Mouse (Mus musculus) ES-Bruce4 (cell line): Measurements from ENCODE around the gene Scamp3. TPM values are rescaled to one million over a fixed set of nuclear protein-coding genes. Genes with fewer than 3 reads are reported as not detected.

Experiments used
- H3K27ac ChIP-seq: 2 replicates; pipeline ENCODE4 v1.5.1; 2012; ENCODE audit warnings: low read length, inconsistent platforms; ENCODE audit not compliant: insufficient read depth
- H3K27me3 ChIP-seq: 2 replicates; pipeline ENCODE4 v1.6.1; 2012; ENCODE audit warnings: mild to moderate bottlenecking, low read length, inconsistent platforms; ENCODE audit not compliant: control insufficient read depth, poor library complexity, insufficient read depth, severe bottlenecking
- H3K36me3 ChIP-seq: 2 replicates; pipeline ENCODE4 v1.6.1; 2012; ENCODE audit warnings: inconsistent platforms, mild to moderate bottlenecking, low read length, moderate library complexity; ENCODE audit not compliant: control insufficient read depth, poor library complexity, insufficient read depth, severe bottlenecking
- H3K4me1 ChIP-seq: one replicate; pipeline ENCODE4 v1.8.1; 2011; ENCODE audit warnings: low read length; ENCODE audit not compliant: control insufficient read depth, insufficient read depth
- H3K4me3 ChIP-seq: 2 replicates; pipeline ENCODE4 v1.5.1; 2011; ENCODE audit warnings: low read depth, mild to moderate bottlenecking, low read length
- H3K9ac ChIP-seq: 2 replicates; pipeline ENCODE4 v1.6.1; 2012; ENCODE audit warnings: low read depth, mild to moderate bottlenecking, inconsistent platforms; ENCODE audit not compliant: poor library complexity, severe bottlenecking
- H3K9me3 ChIP-seq: replicated peaks from 2 replicates; pipeline ENCODE4 v1.6.1; 2012; ENCODE audit warnings: mild to moderate bottlenecking, low read length, inconsistent platforms; ENCODE audit not compliant: control insufficient read depth, poor library complexity, insufficient read depth, severe bottlenecking
- CTCF ChIP-seq: IDR thresholded peaks from one replicate; pipeline ENCODE4 v1.8.1; 2011; ENCODE audit warnings: low read depth, low read length
- EP300 ChIP-seq: IDR thresholded peaks from 2 replicates; pipeline ENCODE4 v1.6.1; 2011; ENCODE audit warnings: low read depth, low read length; ENCODE audit not compliant: insufficient read depth
- POLR2A ChIP-seq: IDR thresholded peaks from one replicate; pipeline ENCODE4 v1.8.1; 2011; ENCODE audit warnings: low read length; ENCODE audit not compliant: insufficient read depth
- polyA plus RNA-seq: library from polyadenylated mRNA; stranded (reverse); fragments of >200 nt; gene quantifications from 2 replicates; pipeline ENCODE4 v1.2.4, GENCODE M21; 2011; ENCODE audit warnings: low read depth; ENCODE audit not compliant: missing spikeins, insufficient read depth, insufficient read length

Scamp3 gene
- polyA plus RNA-seq, 1 experiment = 74.8 TPM

- H3K27ac ChIP-seq = peak overlapping the region; percentile 40; the same call in 1 of the 2 replicates
- H3K36me3 ChIP-seq = no peaks in the 10 kb centered on the region
- H3K4me3 ChIP-seq = peak overlapping the region; percentile 60
- no peaks in the 10 kb centered on the region for H3K4me1 ChIP-seq
- peak overlapping the region; percentile 47; the same call in 1 of the 2 replicates for H3K9ac ChIP-seq
- TF ChIP-seq POLR2A (peak; percentile 34), EP300 (no peak), CTCF (peak; percentile 41)
- H3K9me3 ChIP-seq = no peaks in the 10 kb centered on the region
- H3K27me3 ChIP-seq = no peaks in the 10 kb centered on the region; the same call in 1 of the 2 replicates
These were observed 19.0 kb downstream of the Scamp3 start for GRCm38 (mm10) chr3:89195979-89196877.

DNA sequence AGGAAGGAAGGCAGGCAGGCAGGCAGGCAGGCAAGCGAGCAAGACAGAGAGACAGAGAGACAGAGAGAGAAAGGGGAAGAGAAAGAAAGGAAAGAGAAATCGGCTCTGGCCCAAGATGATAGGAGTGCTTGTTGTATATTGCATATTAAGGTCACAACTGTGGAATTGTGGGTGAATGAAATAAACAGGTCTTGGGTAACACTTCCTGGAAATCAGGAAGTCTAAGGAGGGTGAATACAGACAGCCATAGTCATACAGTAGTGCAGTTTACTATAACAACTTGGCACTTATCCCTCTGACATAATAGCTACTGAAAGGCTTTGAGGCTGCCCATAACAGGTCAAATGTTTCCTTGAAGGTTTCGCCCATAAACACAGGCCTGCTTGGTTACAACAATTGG, 22.6 kb downstream of the Scamp3 start:
- Histone ChIP-seq H3K4me3 (no peak overlapping the region), H3K27ac (no peak overlapping the region), H3K4me1 (no peaks in the 10 kb centered on the region), H3K27me3 (no peaks in the 10 kb centered on the region; the same call in 1 of the 2 replicates), H3K9ac (no peak overlapping the region), H3K36me3 (peaks cover 2% of the 10 kb centered on the region; the same call in 1 of the 2 replicates), H3K9me3 (no peaks in the 10 kb centered on the region)
- TF ChIP-seq CTCF (no peak), POLR2A (no peak), EP300 (no peak)

DNA sequence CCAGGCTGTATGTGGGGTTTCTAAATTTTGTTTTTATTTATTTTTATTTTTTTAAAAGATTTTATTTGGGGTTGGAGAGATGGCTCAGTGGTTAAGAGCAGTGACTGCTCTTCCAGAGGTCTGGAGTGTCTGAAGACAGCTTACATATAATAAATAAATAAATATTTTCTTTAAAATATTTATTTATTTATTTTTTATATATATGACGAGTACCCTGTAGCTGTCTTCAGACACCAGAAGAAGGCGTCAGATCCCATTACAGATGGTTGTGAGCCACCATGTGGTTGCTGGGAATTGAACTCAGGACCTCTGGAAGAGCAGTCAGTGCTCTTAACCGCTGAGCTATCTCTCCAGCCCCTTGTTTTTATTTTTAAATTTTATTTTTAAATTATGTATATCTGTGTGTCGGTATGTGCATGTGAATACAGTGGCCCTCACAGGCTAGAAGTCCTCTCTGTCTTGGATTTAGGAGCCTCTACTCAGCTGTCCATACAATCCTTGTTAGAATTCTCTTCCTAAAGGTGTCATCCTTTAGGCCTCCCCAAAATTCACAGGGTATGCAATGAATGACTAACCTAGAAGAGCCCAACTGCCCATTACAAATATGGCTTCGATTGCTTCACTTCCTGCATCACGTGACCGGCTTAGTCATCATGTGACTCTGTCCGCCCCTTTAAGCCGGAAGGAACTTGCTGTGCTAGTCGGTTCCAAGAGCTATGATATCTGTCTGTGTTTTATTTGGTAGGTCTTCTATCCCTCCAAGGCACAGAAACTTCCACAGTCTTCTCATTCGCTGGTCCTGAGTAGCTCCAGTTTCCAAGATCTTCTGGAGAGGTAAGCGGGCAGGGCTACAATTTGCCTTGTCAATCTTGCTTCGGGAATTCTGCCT, 25.2 kb downstream of the Scamp3 start, which contains the start of gene Gba:
Gene Gba (plus strand): TSS at position 676 of the 889 bp plus-strand sequence.
- H3K27ac ChIP-seq = no peak within 1 kb of the TSS
- TF ChIP-seq CTCF (no peak), POLR2A (no peak), EP300 (no peak)

GRCm38 (mm10) chr3:89203142-89203514, 25.9 kb downstream of the Scamp3 start:
- H3K4me1 ChIP-seq = no peaks in the 10 kb centered on the region
- peaks cover 10% of the 10 kb centered on the region for H3K36me3 ChIP-seq
- peak overlapping the region; percentile 59 for H3K9ac ChIP-seq
- H3K27ac ChIP-seq = no peak overlapping the region
- TF ChIP-seq CTCF (no peak), POLR2A (no peak), EP300 (no peak)
- H3K27me3 ChIP-seq = no peaks in the 10 kb centered on the region; the same call in 1 of the 2 replicates
- H3K9me3 ChIP-seq = no peaks in the 10 kb centered on the region
- peak overlapping the region; percentile 92 for H3K4me3 ChIP-seq

More for the DNA sequence above, 25.2 kb downstream of the Scamp3 start, which contains the start of gene Gba:
- H3K36me3 ChIP-seq = peaks cover 10% of the 10 kb centered on the region
- H3K9me3 ChIP-seq = no peaks in the 10 kb centered on the region
- peak within 1 kb of the TSS; percentile 59 for H3K9ac ChIP-seq
- H3K4me3 ChIP-seq = peak within 1 kb of the TSS; percentile 92
- no peaks in the 10 kb centered on the region for H3K4me1 ChIP-seq
- H3K27me3 ChIP-seq = no peaks in the 10 kb centered on the region; the same call in 1 of the 2 replicates

DNA sequence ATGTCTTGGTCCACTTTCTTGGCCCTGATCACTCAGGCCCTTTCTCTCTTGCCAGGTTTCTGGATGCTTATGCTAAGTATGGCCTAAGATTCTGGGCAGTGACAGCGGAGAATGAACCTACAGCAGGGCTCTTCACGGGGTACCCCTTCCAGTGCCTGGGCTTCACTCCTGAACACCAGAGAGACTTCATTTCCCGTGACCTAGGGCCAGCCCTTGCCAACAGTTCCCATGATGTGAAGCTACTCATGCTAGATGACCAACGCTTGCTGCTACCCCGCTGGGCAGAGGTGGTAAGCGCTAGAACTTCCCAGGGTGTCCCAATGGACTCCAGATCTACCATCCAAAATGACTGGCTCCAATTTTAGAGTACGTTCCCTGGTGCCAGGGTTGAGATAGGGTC, 28.8 kb downstream of the Scamp3 start:
- Histone ChIP-seq H3K9ac (no peak overlapping the region), H3K4me1 (no peaks in the 10 kb centered on the region), H3K9me3 (no peaks in the 10 kb centered on the region), H3K36me3 (peaks cover 18% of the 10 kb centered on the region), H3K27ac (no peak overlapping the region), H3K27me3 (no peaks in the 10 kb centered on the region), H3K4me3 (no peak overlapping the region)
- no peak for TF ChIP-seq EP300
